Mouse (Mus musculus) stomach, postnatal 0 days (tissue): Measurements from ENCODE around the gene Olfr786. TPM values are rescaled to one million over a fixed set of nuclear protein-coding genes. Genes with fewer than 3 reads are reported as not detected.

ENCODE experiments used
- ATAC-seq: fragments of 200-750 bp; cut with Nextera tagmentation; 2 replicates; pipeline ENCODE4 v1.8.0; 2017; ENCODE audit not compliant: low FRiP score, low TSS enrichment
- DNase-seq: peaks from one replicate; pipeline ENCODE4 v3.0.0-alpha.2; 2016; ENCODE audit warnings: low spot score
- H3K27ac ChIP-seq: fragments of 300-500 bp; sonication (generic); replicated peaks from 2 replicates; pipeline ENCODE4 v1.5.1; 2014; ENCODE audit warnings: mild to moderate bottlenecking, control low read depth
- H3K27me3 ChIP-seq: fragments of 300-500 bp; sonication (generic); 2 replicates; pipeline ENCODE4 v1.6.1; 2014; ENCODE audit warnings: low read length; ENCODE audit not compliant: control insufficient read depth, insufficient read depth
- H3K36me3 ChIP-seq: fragments of 300-500 bp; sonication (generic); 2 replicates; pipeline ENCODE4 v1.6.1; 2014; ENCODE audit warnings: low read length, mixed read lengths; ENCODE audit not compliant: control insufficient read depth, insufficient read depth
- H3K4me1 ChIP-seq: fragments of 300-500 bp; sonication (generic); replicated peaks from 2 replicates; pipeline ENCODE4 v1.6.1; 2014; ENCODE audit warnings: antibody characterized with exemption; ENCODE audit not compliant: control insufficient read depth, insufficient read depth
- H3K4me2 ChIP-seq: fragments of 300-500 bp; sonication (generic); replicated peaks from 2 replicates; pipeline ENCODE4 v1.6.1; 2014; ENCODE audit warnings: low read depth, mild to moderate bottlenecking, control low read depth, moderate library complexity
- H3K4me3 ChIP-seq: fragments of 300-500 bp; sonication (generic); 2 replicates; pipeline ENCODE4 v1.5.1; 2014; ENCODE audit warnings: low read depth, low read length, control low read depth
- H3K9ac ChIP-seq: fragments of 300-500 bp; sonication (generic); 2 replicates; pipeline ENCODE4 v1.6.1; 2014; ENCODE audit warnings: mild to moderate bottlenecking, low read length, control low read depth, mixed read lengths
- H3K9me3 ChIP-seq: fragments of 300-500 bp; sonication (generic); 2 replicates; pipeline ENCODE4 v1.6.1; 2016; ENCODE audit warnings: low read length; ENCODE audit not compliant: control insufficient read depth
- CTCF ChIP-seq: IDR thresholded peaks from 2 replicates; pipeline ENCODE4 v1.5.1; 2016; ENCODE audit warnings: antibody characterized with exemption, low read depth, mild to moderate bottlenecking, moderate library complexity
- EP300 ChIP-seq: optimal IDR thresholded peaks from 2 replicates; pipeline ENCODE3; 2016; ENCODE audit warnings: antibody characterized with exemption
- WGBS: fragments of 180-500 bp; shearing (Covaris S2); extraction: QIAGEN DNeasy Blood & Tissue Kit; methylation state at CpG from one replicate; pipeline ENCODE4 v1.1.7; 2014; 5-methylcytosine and 5-hydroxymethylcytosine counted together
- polyA plus RNA-seq: library from polyadenylated mRNA; unstranded; fragments of >200 nt; fragmentation: Nextera tagmentation; extraction: Ambion mirVana; gene quantifications from 2 replicates; pipeline ENCODE4 v1.2.1, GENCODE M21; 2015

Gene Olfr786
- polyA plus RNA-seq = 0.06 TPM in 1 of 2 replicates, not detected in the other

GRCm38 (mm10) chr10:129427006-129427405, at the start of gene Olfr786:
Gene Olfr786, plus strand, starts transcription at chr10:129427306.
- Histone ChIP-seq H3K4me3 (no peak within 1 kb of the TSS), H3K27me3 (no peaks in the 10 kb centered on the region), H3K4me2 (no peak within 1 kb of the TSS), H3K36me3 (no peaks in the 10 kb centered on the region), H3K9ac (no peak within 1 kb of the TSS), H3K9me3 (no peaks in the 10 kb centered on the region), H3K27ac (no peak within 1 kb of the TSS), H3K4me1 (no peaks in the 10 kb centered on the region)
- ATAC-seq (no peak), DNase-seq (no peak)
- TF ChIP-seq CTCF = no peak
- no peak for TF ChIP-seq EP300

- Histone ChIP-seq H3K9me3 (no peaks in the 10 kb centered on the region), H3K36me3 (no peaks in the 10 kb centered on the region), H3K4me2 (no peak within 1 kb of the TSS), H3K27ac (no peak within 1 kb of the TSS), H3K4me3 (no peak within 1 kb of the TSS), H3K27me3 (no peaks in the 10 kb centered on the region), H3K4me1 (no peaks in the 10 kb centered on the region), H3K9ac (no peak within 1 kb of the TSS)
- TF ChIP-seq CTCF (no peak), EP300 (no peak)
- ATAC-seq (no peak), DNase-seq (no peak)
These were observed 43.3 kb upstream of the Olfr786 start, which contains the start of gene Olfr784 for GRCm38 (mm10) chr10:129383783-129384182. Gene Olfr784, plus strand, starts transcription at chr10:129384083.

DNA sequence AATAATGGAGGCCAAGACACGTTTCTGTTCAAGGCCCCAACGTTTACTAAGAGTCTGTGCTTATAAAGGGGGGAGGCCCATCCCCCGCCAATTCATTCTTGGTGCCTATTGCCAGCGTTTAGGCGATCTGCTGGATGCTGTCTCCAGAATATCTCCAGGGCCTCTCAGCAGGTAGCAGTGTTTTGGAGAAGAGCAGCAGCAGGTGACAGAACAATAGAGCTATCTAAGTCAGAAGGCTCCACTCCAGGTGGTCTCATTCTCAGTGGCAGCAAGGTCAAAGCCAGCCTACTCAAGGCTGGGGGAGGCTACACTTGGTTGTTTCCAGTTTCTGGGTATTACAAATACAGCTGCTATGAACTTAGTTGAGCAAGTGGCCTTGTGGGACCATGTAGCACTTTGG, 26.2 kb upstream of the Olfr786 start:
- no peaks in the 10 kb centered on the region for H3K4me1 ChIP-seq
- H3K4me2 ChIP-seq = no peak overlapping the region
- H3K36me3 ChIP-seq = no peaks in the 10 kb centered on the region
- WGBS = 48% methylated on average over 5 of the region's 5 CpGs
- ATAC-seq (no peak), DNase-seq (no peak)
- H3K9ac ChIP-seq = no peak overlapping the region
- no peak for TF ChIP-seq CTCF
- TF ChIP-seq EP300 = no peak
- no peaks in the 10 kb centered on the region for H3K9me3 ChIP-seq
- H3K27me3 ChIP-seq = no peaks in the 10 kb centered on the region
- H3K4me3 ChIP-seq = no peak overlapping the region
- H3K27ac ChIP-seq = no peak overlapping the region

DNA sequence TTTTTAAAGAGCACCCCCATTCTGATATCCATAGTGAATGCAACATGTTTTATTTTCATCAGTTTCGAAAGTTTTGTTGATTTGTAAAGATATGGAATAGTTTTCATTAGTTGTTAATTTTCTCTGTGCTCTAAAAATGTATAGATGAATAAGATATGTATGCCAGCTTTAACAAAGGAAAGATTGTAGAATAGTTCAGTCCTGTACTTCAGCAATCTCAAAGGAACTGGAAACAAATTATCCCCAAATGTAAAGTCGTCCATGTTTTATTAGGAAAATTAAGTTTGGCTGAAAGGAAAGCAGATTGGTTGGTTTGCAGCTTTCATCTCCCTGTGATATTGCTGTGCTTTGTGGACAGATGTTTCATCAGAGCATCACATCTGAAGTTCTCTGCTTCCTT, 22.0 kb upstream of the Olfr786 start, which contains the start of gene Olfr785:
Olfr785 (plus strand) TSS at position 301 of the 400 bp plus-strand sequence.
- DNase-seq = no peak
- Histone ChIP-seq H3K4me3 (no peak within 1 kb of the TSS), H3K9ac (no peak within 1 kb of the TSS), H3K4me2 (no peak within 1 kb of the TSS), H3K4me1 (no peaks in the 10 kb centered on the region), H3K36me3 (no peaks in the 10 kb centered on the region), H3K27ac (no peak within 1 kb of the TSS), H3K27me3 (no peaks in the 10 kb centered on the region), H3K9me3 (no peaks in the 10 kb centered on the region)
- ATAC-seq = no peak
- 67% methylated on average over 2 of the region's 2 CpGs for WGBS
- TF ChIP-seq CTCF (no peak), EP300 (no peak)

DNA sequence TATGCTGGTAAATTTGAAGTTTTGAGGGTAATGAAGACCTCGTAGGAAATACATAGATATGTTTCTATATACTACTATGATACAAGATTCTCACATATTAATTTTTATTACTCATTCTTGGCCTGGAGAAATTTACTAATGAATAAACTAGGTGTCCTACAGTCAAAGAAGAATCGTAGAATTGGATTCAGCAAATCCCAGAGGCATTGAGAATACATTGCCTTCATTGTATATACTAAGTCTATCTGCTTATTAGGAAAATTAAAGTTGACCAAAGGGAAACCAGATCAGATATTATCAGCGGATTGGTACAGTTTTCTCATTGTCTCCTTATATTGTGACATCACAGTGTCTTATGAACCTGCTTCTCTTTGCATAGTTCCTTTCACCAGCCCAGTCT, 34.5 kb downstream of the Olfr786 start, which contains the start of gene Olfr787:
Olfr787 (plus strand) TSS at position 301 of the 400 bp plus-strand sequence.
- 74% methylated on average over 3 of the region's 3 CpGs for WGBS
- H3K27ac ChIP-seq = no peak within 1 kb of the TSS
- no peak within 1 kb of the TSS for H3K9ac ChIP-seq
- no peaks in the 10 kb centered on the region for H3K36me3 ChIP-seq
- DNase-seq (no peak), ATAC-seq (no peak)
- TF ChIP-seq EP300 (no peak), CTCF (no peak)
- H3K4me3 ChIP-seq = no peak within 1 kb of the TSS
- H3K9me3 ChIP-seq = no peaks in the 10 kb centered on the region
- H3K27me3 ChIP-seq = no peaks in the 10 kb centered on the region
- H3K4me2 ChIP-seq = no peak within 1 kb of the TSS
- H3K4me1 ChIP-seq = no peaks in the 10 kb centered on the region

- Histone ChIP-seq H3K9me3 (no peaks in the 10 kb centered on the region), H3K9ac (no peak within 1 kb of the TSS), H3K4me3 (no peak within 1 kb of the TSS), H3K4me1 (no peaks in the 10 kb centered on the region), H3K27me3 (no peaks in the 10 kb centered on the region), H3K36me3 (no peaks in the 10 kb centered on the region), H3K27ac (no peak within 1 kb of the TSS), H3K4me2 (no peak within 1 kb of the TSS)
- TF ChIP-seq CTCF = no peak
- TF ChIP-seq EP300 = no peak
- ATAC-seq (no peak), DNase-seq (no peak)
These were observed 43.6 kb downstream of the Olfr786 start, which contains the start of gene Olfr788 for GRCm38 (mm10) chr10:129470698-129471097. Gene Olfr788, plus strand, starts transcription at chr10:129470998.
